Mouse (Mus musculus) intestine, postnatal 0 days (tissue): ENCODE results near the gene Adgrf5. TPM values are rescaled to one million over a fixed set of nuclear protein-coding genes. Genes with fewer than 3 reads are reported as not detected.

Experiments
- ATAC-seq: fragments of 200-750 bp; cut with Nextera tagmentation; 2 replicates; pipeline ENCODE4 v1.8.0; 2017; ENCODE audit warnings: mild to moderate bottlenecking, moderate TSS enrichment, moderate library complexity
- H3K27ac ChIP-seq: fragments of 300-500 bp; sonication (generic); 2 replicates; pipeline ENCODE4 v1.5.1; 2014; ENCODE audit warnings: mild to moderate bottlenecking, low read depth, low read length, moderate library complexity
- H3K27me3 ChIP-seq: fragments of 300-500 bp; sonication (generic); replicated peaks from 2 replicates; pipeline ENCODE4 v1.6.1; 2014; ENCODE audit warnings: low read length, mixed read lengths; ENCODE audit not compliant: control insufficient read depth, insufficient read depth
- H3K36me3 ChIP-seq: fragments of 300-500 bp; sonication (generic); 2 replicates; pipeline ENCODE4 v1.6.1; 2014; ENCODE audit warnings: mild to moderate bottlenecking, moderate library complexity; ENCODE audit not compliant: control insufficient read depth, insufficient read depth
- H3K4me1 ChIP-seq: fragments of 300-500 bp; sonication (generic); replicated peaks from 2 replicates; pipeline ENCODE4 v1.6.1; 2014; ENCODE audit warnings: antibody characterized with exemption, low read length, mixed read lengths; ENCODE audit not compliant: control insufficient read depth, insufficient read depth
- H3K4me2 ChIP-seq: fragments of 300-500 bp; sonication (generic); replicated peaks from 2 replicates; pipeline ENCODE4 v1.6.1; 2014; ENCODE audit warnings: low read depth, mild to moderate bottlenecking, moderate library complexity
- H3K4me3 ChIP-seq: fragments of 300-500 bp; sonication (generic); 2 replicates; pipeline ENCODE4 v1.5.1; 2014; ENCODE audit warnings: low read depth, low read length
- H3K9ac ChIP-seq: fragments of 300-500 bp; sonication (generic); 2 replicates; pipeline ENCODE4 v1.6.1; 2014; ENCODE audit warnings: mild to moderate bottlenecking, low read depth, low read length
- H3K9me3 ChIP-seq: fragments of 300-500 bp; sonication (generic); 2 replicates; pipeline ENCODE4 v1.6.1; 2016; ENCODE audit warnings: mixed run types; ENCODE audit not compliant: control insufficient read depth
- CTCF ChIP-seq: sonication (generic); IDR thresholded peaks from 2 replicates; pipeline ENCODE4 v1.5.1; 2016; ENCODE audit warnings: low read depth, mild to moderate bottlenecking, control low read depth, antibody characterized with exemption, moderate library complexity
- WGBS: fragments of 180-500 bp; shearing (Covaris S2); extraction: QIAGEN DNeasy Blood & Tissue Kit; methylation state at CpG from one replicate; pipeline ENCODE4 v1.1.7; 2014; 5-methylcytosine and 5-hydroxymethylcytosine counted together
- polyA plus RNA-seq: library from polyadenylated mRNA; unstranded; fragments of >200 nt; fragmentation: Nextera tagmentation; extraction: Ambion mirVana; gene quantifications from 2 replicates; pipeline ENCODE4 v1.2.1, GENCODE M21; 2015

The Adgrf5 gene
- polyA plus RNA-seq, 1 experiment from 2014 or later = 3.7 TPM

DNA sequence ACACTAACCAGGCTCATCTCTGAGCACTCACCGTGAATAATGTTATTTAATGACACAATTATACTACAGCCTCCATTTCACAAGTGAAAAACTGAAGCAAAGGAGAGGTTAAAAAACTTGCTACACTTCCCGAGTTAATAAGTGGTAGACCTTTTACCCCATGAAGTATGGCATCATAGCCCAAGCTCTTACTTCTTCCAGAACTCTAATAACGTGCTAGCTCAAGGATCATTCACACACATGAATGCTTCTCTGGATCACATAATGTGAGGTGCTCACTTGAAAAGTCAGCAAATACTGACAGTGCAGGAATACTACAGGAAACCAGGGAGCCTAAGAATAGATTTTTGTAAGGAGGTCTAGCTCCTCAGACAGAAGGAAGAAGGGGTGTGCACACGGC, 12.4 kb downstream of the Adgrf5 start:
- Histone ChIP-seq H3K4me3 (no peak overlapping the region), H3K9me3 (no peaks in the 10 kb centered on the region), H3K9ac (no peak overlapping the region), H3K36me3 (no peaks in the 10 kb centered on the region), H3K4me1 (no peaks in the 10 kb centered on the region), H3K27ac (no peak overlapping the region), H3K4me2 (no peak overlapping the region), H3K27me3 (no peaks in the 10 kb centered on the region)
- ATAC-seq = no peak
- no peak for TF ChIP-seq CTCF
- whole genome bisulfite sequencing = 62% methylated on average over 4 of the region's 4 CpGs

- ATAC-seq = no peak
- Histone ChIP-seq H3K4me2 (no peak overlapping the region), H3K36me3 (no peaks in the 10 kb centered on the region), H3K9me3 (no peaks in the 10 kb centered on the region), H3K4me1 (no peaks in the 10 kb centered on the region), H3K27me3 (no peaks in the 10 kb centered on the region), H3K4me3 (no peak overlapping the region), H3K27ac (no peak overlapping the region), H3K9ac (no peak overlapping the region)
- TF ChIP-seq CTCF = no peak
- 53% methylated on average over 4 of the region's 4 CpGs for WGBS
Observed at GRCm38 (mm10) chr17:43374020-43374419, 13.8 kb downstream of the Adgrf5 start.

DNA sequence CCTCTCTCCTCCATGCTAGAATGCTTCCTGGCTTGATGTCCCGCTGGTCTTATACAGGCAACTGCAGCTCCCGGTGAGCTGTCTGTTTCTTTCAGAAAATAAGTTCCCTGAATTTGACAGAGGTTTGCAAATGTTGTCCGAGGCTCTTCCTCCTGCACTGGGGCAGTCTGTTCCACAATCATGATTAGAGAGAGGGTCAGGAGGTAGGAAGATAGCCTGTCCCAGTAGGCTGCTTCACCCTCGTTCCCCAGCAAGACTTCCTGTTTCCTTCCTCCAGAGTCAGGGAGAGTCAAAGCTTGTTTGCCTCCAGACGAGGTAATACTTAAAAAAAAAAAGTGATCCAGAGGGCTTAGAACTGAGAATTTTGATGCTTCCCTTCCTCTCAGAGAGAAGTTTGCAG, 16.3 kb downstream of the Adgrf5 start:
- no peaks in the 10 kb centered on the region for H3K9me3 ChIP-seq
- WGBS = 48% methylated on average over 5 of the region's 5 CpGs
- no peaks in the 10 kb centered on the region for H3K4me1 ChIP-seq
- no peaks in the 10 kb centered on the region for H3K36me3 ChIP-seq
- H3K27me3 ChIP-seq = no peaks in the 10 kb centered on the region
- no peak overlapping the region for H3K4me3 ChIP-seq
- H3K4me2 ChIP-seq = no peak overlapping the region; the same call in 1 of the 2 replicates
- TF ChIP-seq CTCF = no peak
- no peak overlapping the region for H3K27ac ChIP-seq
- H3K9ac ChIP-seq = no peak overlapping the region
- no peak for ATAC-seq

DNA sequence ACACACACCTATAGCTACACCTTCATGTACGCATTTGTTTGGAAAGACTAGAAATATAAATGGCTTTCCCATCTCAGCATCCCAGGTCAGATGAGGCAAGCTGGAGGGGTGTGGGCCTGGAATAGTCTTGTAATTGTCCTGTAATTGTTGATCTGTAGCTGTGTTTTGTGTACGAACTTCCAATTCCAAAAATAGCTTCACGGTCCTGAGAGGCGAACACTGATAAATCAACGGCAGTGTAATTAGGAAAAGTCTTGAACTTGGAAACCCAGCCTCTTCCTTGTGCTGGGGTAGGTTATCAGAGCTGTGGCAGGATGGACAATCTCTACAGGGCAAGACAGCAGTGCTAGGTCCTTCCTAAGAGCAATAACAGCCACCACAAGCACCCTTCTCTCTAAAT, 18.5 kb downstream of the Adgrf5 start:
- Histone ChIP-seq H3K27ac (no peak overlapping the region), H3K36me3 (no peaks in the 10 kb centered on the region), H3K4me1 (no peaks in the 10 kb centered on the region), H3K9ac (no peak overlapping the region), H3K4me2 (no peak overlapping the region), H3K27me3 (no peaks in the 10 kb centered on the region), H3K4me3 (no peak overlapping the region), H3K9me3 (no peaks in the 10 kb centered on the region)
- no peak for TF ChIP-seq CTCF
- ATAC-seq = no peak
- 77% methylated on average over 5 of the region's 5 CpGs for WGBS

DNA sequence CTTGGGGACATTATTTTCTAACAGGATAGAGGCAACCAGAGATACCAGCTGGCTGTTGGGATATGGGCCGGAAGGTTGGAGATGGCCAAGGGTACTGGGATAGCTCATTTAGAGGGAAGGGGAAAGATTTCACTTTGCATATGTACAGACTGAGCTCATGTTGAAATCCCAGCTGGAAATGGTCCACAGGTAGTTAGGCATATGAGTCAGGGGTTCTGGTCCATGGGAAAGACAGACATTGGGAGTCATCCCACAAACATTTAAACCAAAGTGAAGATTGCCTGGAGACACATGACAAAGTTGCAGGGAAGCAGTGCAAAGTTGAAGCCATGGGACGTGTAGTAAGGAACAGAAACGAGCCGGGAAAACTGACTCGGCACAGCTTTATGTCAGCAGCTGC, 26.1 kb downstream of the Adgrf5 start:
- TF ChIP-seq CTCF = no peak
- Histone ChIP-seq H3K4me1 (no peaks in the 10 kb centered on the region), H3K9ac (no peak overlapping the region), H3K27me3 (no peaks in the 10 kb centered on the region), H3K4me2 (no peak overlapping the region), H3K4me3 (no peak overlapping the region), H3K36me3 (no peaks in the 10 kb centered on the region), H3K9me3 (no peaks in the 10 kb centered on the region), H3K27ac (no peak overlapping the region)
- WGBS = 86% methylated on average over 5 of the region's 5 CpGs
- ATAC-seq = no peak

DNA sequence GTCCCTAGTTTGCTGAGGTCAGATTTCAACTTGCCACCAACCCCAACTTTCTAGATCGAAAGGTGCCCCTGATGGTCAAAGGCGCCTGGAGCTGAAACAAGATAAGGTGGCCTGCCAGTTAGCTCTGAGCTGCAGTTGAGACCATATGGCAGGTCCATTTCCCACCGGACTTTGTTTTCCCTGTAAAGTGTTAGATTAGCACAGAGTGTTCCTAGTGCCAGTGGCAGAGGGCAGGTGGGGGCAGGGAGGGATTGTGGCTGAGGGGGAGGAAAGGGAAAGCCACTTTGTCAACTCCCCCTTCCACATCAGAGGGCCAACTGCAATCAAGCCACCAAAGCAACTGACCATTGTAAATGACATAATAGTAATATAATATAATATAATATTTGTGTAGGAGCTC, 26.9 kb downstream of the Adgrf5 start:
- ATAC-seq = no peak
- 36% methylated on average over 3 of the region's 3 CpGs for WGBS
- Histone ChIP-seq H3K27me3 (no peaks in the 10 kb centered on the region), H3K9me3 (no peaks in the 10 kb centered on the region), H3K4me3 (no peak overlapping the region), H3K36me3 (no peaks in the 10 kb centered on the region), H3K27ac (no peak overlapping the region), H3K9ac (no peak overlapping the region), H3K4me2 (no peak overlapping the region), H3K4me1 (no peaks in the 10 kb centered on the region)
- TF ChIP-seq CTCF = no peak

DNA sequence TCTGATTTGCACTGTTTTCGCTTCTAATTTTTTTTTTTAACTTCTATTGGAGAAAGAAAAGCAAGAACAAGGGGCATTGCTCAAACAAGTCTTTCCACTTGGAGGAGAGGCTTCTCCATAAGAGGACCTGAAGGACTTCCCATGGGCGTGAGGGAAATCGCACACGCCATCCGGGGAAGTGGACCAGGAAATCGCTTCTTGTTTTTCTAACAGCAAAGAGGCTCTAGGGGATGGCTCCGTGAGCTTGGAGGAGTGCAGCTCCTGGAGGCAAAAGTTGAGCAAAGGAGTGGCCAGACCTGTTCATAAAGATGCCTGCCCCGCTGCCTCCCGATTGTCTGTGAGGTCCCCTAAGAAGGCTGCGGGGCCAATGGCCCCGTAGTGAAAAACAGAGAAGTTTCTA, 29.0 kb downstream of the Adgrf5 start:
- Histone ChIP-seq H3K4me1 (no peaks in the 10 kb centered on the region), H3K36me3 (no peaks in the 10 kb centered on the region), H3K9ac (no peak overlapping the region), H3K27me3 (no peaks in the 10 kb centered on the region), H3K9me3 (no peaks in the 10 kb centered on the region), H3K27ac (no peak overlapping the region; the same call in 1 of the 2 replicates), H3K4me2 (no peak overlapping the region), H3K4me3 (peak overlapping the region; percentile 7; the same call in 1 of the 2 replicates)
- no peak for TF ChIP-seq CTCF
- no peak for ATAC-seq
- 83% methylated on average over 11 of the region's 11 CpGs for WGBS
